Mouse (Mus musculus) heart, postnatal 14 days (tissue): ENCODE measurements around the gene Ptpn14. TPM values are rescaled to one million over a fixed set of nuclear protein-coding genes. Genes with fewer than 3 reads are reported as not detected.

Experiments
- DNase-seq, 2 experiments: peaks; one replicate each; pipeline ENCODE4 v3.0.0; 2021 to 2022
- intact Hi-C: fragments of 180-260 bp; cut with DNase I; formaldehyde crosslinking; loops from one replicate; pipeline ENCODE4 v1.15.1; 2025
- total RNA-seq, 2 experiments: library from RNA; stranded (reverse); gene quantifications; 2 replicates each; pipeline ENCODE4 v1.2.3; 2021

Gene Ptpn14
- total RNA-seq, 2 experiments from 2014 or later: 32.1 to 33.1 TPM

- no peak for DNase-seq
- intact Hi-C loops: no loop called here
Observed at GRCm38 (mm10) chr1:189761581-189762021, 33.5 kb downstream of the Ptpn14 start.

DNA sequence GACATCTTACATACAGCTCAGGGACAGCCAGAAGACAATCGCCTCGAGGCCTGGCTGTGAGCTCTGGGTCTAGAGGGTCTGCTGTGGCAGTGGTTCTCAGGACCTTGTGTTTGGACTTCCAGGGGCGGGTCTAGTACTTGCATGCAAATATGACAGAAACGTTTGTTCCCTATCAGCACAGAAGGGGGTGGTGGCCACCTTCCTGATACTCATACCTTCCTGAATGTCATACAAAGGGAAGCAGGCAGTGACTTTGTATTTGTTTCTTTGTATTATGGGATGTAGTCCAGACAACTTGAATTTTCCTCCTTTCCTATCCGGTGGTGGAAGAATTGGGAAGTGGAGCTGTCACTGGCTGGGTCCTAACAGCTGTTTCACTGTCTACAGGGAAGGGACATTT is 36.2 kb downstream of the Ptpn14 start:
- DNase-seq: no peak
- intact Hi-C loops: no loop called here

- intact Hi-C loops: no loop called here
- DNase-seq: no peak
Observed at GRCm38 (mm10) chr1:189767164-189767563, 39.1 kb downstream of the Ptpn14 start.

DNA sequence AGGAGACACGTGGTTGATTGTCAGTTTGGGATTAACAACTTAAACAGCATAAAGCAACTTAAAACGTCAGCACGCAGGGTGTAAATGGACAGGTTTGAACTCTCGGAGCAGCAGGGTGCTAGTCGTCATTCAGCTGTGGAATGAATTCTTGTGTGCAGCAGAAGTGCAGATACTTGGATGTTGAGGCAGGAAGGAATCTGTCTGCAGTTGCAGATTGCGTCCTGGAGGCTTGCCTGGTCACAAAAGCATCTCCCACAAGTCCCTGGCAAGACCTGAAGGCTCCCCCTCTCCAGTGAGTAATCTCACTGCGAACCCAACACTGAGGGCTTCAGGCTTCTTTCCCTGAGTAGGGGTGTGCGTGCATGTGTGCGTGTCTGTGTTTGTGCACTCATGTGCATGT is 39.8 kb downstream of the Ptpn14 start:
- peak; percentile 19 to 48 for DNase-seq
- intact Hi-C loops: no loop called here

DNA sequence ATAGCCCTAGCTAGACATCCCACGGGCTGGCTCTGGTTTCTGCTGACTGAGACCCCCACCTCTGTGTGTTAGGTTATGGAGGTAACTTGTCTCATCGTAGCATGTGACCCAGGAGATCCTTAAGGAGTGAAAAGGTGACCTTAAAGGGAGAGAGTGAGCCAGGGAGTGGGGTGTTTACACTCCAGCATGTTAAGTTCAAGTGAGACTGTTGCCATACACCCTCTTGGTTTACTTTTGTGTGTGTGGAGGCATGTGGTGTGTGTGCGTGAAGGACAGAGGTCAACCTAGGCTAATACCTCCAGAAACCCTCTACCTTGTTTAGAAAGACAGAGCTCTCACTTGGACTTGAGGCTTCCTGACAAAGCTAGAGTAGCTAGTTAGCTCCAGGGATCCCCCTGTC is 42.4 kb downstream of the Ptpn14 start:
- DNase-seq: no peak
- intact Hi-C loops: no loop called here

- intact Hi-C loops: no loop called here
- DNase-seq: no peak
Observed at GRCm38 (mm10) chr1:189772707-189773106, 44.6 kb downstream of the Ptpn14 start.

GRCm38 (mm10) chr1:189774778-189775177 is 46.7 kb downstream of the Ptpn14 start:
- intact Hi-C loops: no loop called here
- DNase-seq: peak in 1 of 2 experiments; percentile 13

DNA sequence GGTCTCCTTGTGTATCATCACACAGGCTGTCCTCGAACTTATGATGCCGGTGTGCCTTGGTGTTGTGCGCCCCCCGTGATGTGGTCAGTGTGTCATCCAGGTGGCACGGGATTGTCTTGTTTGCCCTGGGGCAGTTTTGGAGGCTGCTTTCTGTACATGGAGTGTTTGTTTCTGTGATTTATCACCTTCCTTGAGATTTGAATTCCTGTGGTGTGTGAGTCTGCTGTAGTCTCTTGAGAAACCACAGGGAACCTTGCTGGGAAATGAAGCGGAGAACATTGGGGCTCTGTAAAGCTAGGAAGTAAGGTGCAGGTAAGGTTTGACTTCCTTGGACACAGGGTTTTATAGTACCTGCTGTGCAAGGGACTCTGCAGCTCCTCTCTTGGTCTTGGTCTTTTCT is 49.1 kb downstream of the Ptpn14 start:
- intact Hi-C loops: no loop called here
- no peak for DNase-seq

- DNase-seq: no peak
Observed at GRCm38 (mm10) chr1:189778343-189778742, 50.3 kb downstream of the Ptpn14 start.

GRCm38 (mm10) chr1:189779226-189779625 is 51.2 kb downstream of the Ptpn14 start:
- no peak for DNase-seq
- intact Hi-C loops: no loop called here

More at GRCm38 (mm10) chr1:189778343-189778742, 50.3 kb downstream of the Ptpn14 start:
- intact Hi-C loops: no loop called here

- no peak for DNase-seq
- intact Hi-C loops: no loop called here
Observed at GRCm38 (mm10) chr1:189781721-189782345, 53.8 kb downstream of the Ptpn14 start.

- intact Hi-C loops: no loop called here
- DNase-seq: no peak
Observed at GRCm38 (mm10) chr1:189782709-189783108, 54.6 kb downstream of the Ptpn14 start.

DNA sequence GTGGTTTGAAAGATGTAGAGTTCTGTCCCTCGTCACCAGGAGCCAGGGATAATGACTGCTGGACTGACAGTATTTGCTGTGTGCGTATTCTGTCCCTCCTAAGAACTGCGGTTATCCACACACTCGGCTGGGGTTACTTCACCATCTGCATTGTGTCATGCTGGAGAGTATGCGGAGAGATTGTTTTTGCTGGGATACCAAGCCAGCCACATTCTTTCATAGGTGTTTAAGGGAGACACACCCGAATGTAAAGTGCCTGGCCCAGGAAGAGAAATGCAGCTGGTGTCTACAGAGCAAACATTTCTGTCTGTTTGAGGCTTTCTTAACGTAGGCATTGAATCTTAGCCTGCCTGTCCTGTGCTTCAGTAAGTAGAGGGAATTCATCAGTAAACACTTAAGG is 56.4 kb downstream of the Ptpn14 start:
- intact Hi-C loops: no loop called here
- DNase-seq: no peak

DNA sequence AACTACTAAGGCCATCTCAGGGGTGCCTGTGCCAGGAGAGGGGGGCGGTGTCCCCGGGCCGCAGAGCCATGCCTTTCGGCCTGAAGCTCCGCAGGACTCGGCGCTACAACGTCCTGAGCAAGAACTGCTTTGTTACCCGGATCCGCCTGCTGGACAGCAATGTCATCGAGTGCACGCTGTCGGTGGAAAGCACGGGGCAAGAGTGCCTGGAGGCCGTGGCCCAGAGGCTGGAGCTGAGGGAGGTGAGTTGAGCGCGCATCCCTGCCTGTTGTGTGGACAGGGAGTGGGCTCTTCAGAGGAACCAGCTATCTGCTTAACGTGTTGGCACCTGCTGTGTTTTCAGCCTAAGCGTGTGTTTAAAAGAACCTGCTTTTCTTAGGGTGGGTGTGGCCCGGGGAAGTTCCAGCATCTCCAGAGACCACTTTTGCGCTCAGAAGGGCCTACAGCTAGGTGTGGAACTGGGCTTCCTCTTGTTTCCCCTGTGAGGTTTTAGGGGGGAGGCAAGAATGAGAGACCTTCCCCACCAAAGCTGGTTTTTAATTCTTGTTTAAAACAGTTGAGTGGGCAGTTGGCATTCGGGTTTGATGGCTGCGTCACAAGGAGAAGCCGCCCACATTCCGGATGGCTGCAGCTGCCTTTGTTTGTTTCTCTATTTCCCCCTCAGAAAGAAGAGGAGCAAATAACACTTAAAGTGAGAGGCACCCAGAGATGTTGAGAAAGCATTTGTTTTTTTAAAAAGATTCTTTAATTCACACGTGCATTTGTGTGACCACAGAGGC is 58.8 kb downstream of the Ptpn14 start:
- peak; percentile 17 to 29 for DNase-seq
- intact Hi-C loops: no loop called here

- intact Hi-C loops: no loop called here
- DNase-seq: no peak
Observed at GRCm38 (mm10) chr1:189789545-189789944, 61.5 kb downstream of the Ptpn14 start.

- intact Hi-C loops: no loop called here
Observed at GRCm38 (mm10) chr1:189790666-189791065, 62.6 kb downstream of the Ptpn14 start.

GRCm38 (mm10) chr1:189791534-189792217 is 63.6 kb downstream of the Ptpn14 start:
- intact Hi-C loops: no loop called here

More at GRCm38 (mm10) chr1:189790666-189791065, 62.6 kb downstream of the Ptpn14 start:
- DNase-seq: no peak

DNA sequence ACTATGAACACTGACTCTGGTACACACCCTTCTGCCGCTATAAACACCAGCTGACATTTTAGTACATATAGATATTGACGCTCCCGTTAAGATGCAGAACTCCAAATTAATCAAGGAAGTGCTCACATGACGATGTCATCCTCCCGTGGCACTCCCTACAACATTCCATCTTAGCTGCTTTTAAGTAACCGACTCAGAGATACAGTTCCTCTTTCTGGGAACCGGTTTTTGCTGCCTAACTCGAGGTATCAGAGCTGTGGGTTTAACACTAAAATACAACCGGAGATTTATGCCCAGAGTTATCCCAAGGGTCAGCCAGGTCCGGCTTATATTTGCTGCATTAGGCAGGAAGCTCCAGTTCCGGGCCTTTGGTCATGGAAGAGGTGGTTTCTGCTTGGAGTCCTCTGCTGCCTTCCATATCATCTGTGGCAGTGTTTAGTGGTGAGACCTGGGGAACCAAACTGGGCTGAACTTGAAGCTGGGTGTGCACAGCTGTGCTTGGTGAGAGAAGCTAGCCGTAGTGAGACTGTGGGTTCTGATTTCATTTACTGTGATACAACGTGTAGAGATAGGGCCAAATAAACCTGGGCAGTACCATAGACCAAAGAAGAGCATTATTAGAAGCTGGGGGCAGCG is 64.6 kb downstream of the Ptpn14 start:
- intact Hi-C loops: no loop called here
- DNase-seq: no peak

More at GRCm38 (mm10) chr1:189791534-189792217, 63.6 kb downstream of the Ptpn14 start:
- no peak for DNase-seq

DNA sequence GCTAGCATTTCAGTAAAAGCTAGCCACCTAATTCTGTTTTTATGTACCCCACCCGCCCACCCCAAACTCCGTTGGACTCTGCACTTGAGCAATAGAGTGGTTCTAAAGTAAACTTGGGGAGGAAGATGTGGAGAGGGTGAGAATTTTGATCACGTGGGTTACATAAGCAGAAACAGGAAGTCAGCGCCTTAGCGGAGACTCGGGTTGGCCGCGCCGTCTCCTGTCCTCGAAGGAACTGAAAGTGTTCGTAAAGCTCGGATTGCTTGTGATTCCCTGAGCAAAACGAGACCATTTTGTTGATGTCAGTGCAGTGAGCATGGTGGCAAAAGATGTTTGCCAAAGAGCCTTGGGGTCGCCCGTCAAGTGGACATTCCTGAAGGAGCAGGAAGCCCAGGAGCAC is 70.9 kb downstream of the Ptpn14 start:
- intact Hi-C loops: no loop called here

GRCm38 (mm10) chr1:189800211-189800961 is 72.3 kb downstream of the Ptpn14 start:
- intact Hi-C loops: no loop called here
- DNase-seq: no peak

More for the DNA sequence above, 70.9 kb downstream of the Ptpn14 start:
- no peak for DNase-seq
